Mouse (Mus musculus): ENCODE measurements around the gene Gse1. TPM values are rescaled to one million over a fixed set of nuclear protein-coding genes. Genes with fewer than 3 reads are reported as not detected.
A peak's percentile ranks its signal among the peaks of the same experiment; 100 is the strongest.

Gene Gse1
- polyA plus RNA-seq, 1 experiment = 14.7 TPM

GRCm38 (mm10) chr8:120506562-120506961 lies 278.3 kb downstream of the Gse1 start:
- peaks cover 26% of the 10 kb centered on the region for H3K79me2 ChIP-seq (ENCODE audit: control insufficient read depth, insufficient read depth)
- no peak overlapping the region for H3K4me2 ChIP-seq (ENCODE audit: low read depth)
- no peak overlapping the region for H3ac ChIP-seq (ENCODE audit: control insufficient read depth, insufficient read length)
- TF ChIP-seq MYOG (IDR thresholded peaks at IDR 0.05; ENCODE audit: control insufficient read depth in 1 of 3, insufficient read depth in 1 of 3, insufficient read length in 2 of 3, low read depth in 2 of 3) = peak in 1 of 3 experiments; percentile 3
- no peak for TF ChIP-seq REST (IDR thresholded peaks at IDR 0.05; ENCODE audit: insufficient read depth, insufficient read length)
- no peak for TF ChIP-seq USF1 (IDR thresholded peaks at IDR 0.05; ENCODE audit: low read depth)
- H3K4me3 ChIP-seq = no peak overlapping the region
- no peaks in the 10 kb centered on the region for H3K36me3 ChIP-seq (ENCODE audit: control insufficient read depth, insufficient read depth)
- H3K27me3 ChIP-seq (ENCODE audit: control insufficient read depth, insufficient read depth, insufficient read length) = no peaks in the 10 kb centered on the region

- Histone ChIP-seq H3K4me2 (ENCODE audit: low read depth) (no peak overlapping the region), H3K36me3 (ENCODE audit: control insufficient read depth, insufficient read depth) (no peaks in the 10 kb centered on the region), H3K27me3 (ENCODE audit: control insufficient read depth, insufficient read depth, insufficient read length) (no peaks in the 10 kb centered on the region), H3ac (ENCODE audit: control insufficient read depth, insufficient read length) (no peak overlapping the region), H3K79me2 (ENCODE audit: control insufficient read depth, insufficient read depth) (peaks cover 26% of the 10 kb centered on the region), H3K4me3 (no peak overlapping the region)
- TF ChIP-seq MYOG (IDR thresholded peaks at IDR 0.05; ENCODE audit: control insufficient read depth in 1 of 3, insufficient read depth in 1 of 3, insufficient read length in 2 of 3, low read depth in 2 of 3) (no peak), CEBPB (IDR thresholded peaks at IDR 0.05; ENCODE audit: insufficient read depth, poor library complexity, severe bottlenecking) (no peak), POLR2AphosphoS2 (IDR thresholded peaks at IDR 0.05; ENCODE audit: insufficient read length, low read depth) (no peak), REST (IDR thresholded peaks at IDR 0.05; ENCODE audit: insufficient read depth, insufficient read length) (no peak), MYOD1 (IDR thresholded peaks at IDR 0.05; ENCODE audit: control insufficient read depth in 1 of 3, insufficient read length in 2 of 3, low read depth in 2 of 3) (no peak), MAX (IDR thresholded peaks at IDR 0.05; ENCODE audit: low read depth) (no peak), SRF (IDR thresholded peaks at IDR 0.05; ENCODE audit: control insufficient read depth, insufficient read length, low read depth) (no peak), E2F4 (IDR thresholded peaks at IDR 0.05; ENCODE audit: insufficient read depth) (no peak), TCF3 (IDR thresholded peaks at IDR 0.05; ENCODE audit: insufficient read length, low read depth) (no peak), USF1 (IDR thresholded peaks at IDR 0.05; ENCODE audit: low read depth) (no peak), POLR2A (IDR thresholded peaks at IDR 0.05; ENCODE audit: insufficient read length, low read depth) (no peak), TCF12 (IDR thresholded peaks at IDR 0.05; ENCODE audit: insufficient read depth, poor library complexity, severe bottlenecking) (no peak)
Observed at GRCm38 (mm10) chr8:120507290-120507689, 279.0 kb downstream of the Gse1 start.

- Histone ChIP-seq H3ac (ENCODE audit: control insufficient read depth, insufficient read length) (no peak overlapping the region), H3K4me2 (ENCODE audit: low read depth) (no peak overlapping the region), H3K36me3 (ENCODE audit: control insufficient read depth, insufficient read depth) (no peaks in the 10 kb centered on the region), H3K79me2 (ENCODE audit: control insufficient read depth, insufficient read depth) (peaks cover 21% of the 10 kb centered on the region), H3K4me3 (no peak overlapping the region), H3K27me3 (ENCODE audit: control insufficient read depth, insufficient read depth, insufficient read length) (no peaks in the 10 kb centered on the region)
- TF ChIP-seq POLR2AphosphoS2 (IDR thresholded peaks at IDR 0.05; ENCODE audit: insufficient read length, low read depth) = no peak
- no peak for TF ChIP-seq E2F4 (IDR thresholded peaks at IDR 0.05; ENCODE audit: insufficient read depth)
- no peak for TF ChIP-seq TCF3 (IDR thresholded peaks at IDR 0.05; ENCODE audit: insufficient read length, low read depth)
- TF ChIP-seq TCF12 (IDR thresholded peaks at IDR 0.05; ENCODE audit: insufficient read depth, poor library complexity, severe bottlenecking) = no peak
- no peak for TF ChIP-seq SRF (IDR thresholded peaks at IDR 0.05; ENCODE audit: control insufficient read depth, insufficient read length, low read depth)
Observed at GRCm38 (mm10) chr8:120509136-120510034, 281.1 kb downstream of the Gse1 start.

- Histone ChIP-seq H3K36me3 (ENCODE audit: control insufficient read depth, insufficient read depth) (no peaks in the 10 kb centered on the region), H3K4me2 (ENCODE audit: low read depth) (no peak overlapping the region), H3K27me3 (ENCODE audit: control insufficient read depth, insufficient read depth, insufficient read length) (no peaks in the 10 kb centered on the region), H3ac (ENCODE audit: control insufficient read depth, insufficient read length) (no peak overlapping the region), H3K4me3 (no peak overlapping the region), H3K79me2 (ENCODE audit: control insufficient read depth, insufficient read depth) (peaks cover 21% of the 10 kb centered on the region)
- no peak for TF ChIP-seq TCF12 (IDR thresholded peaks at IDR 0.05; ENCODE audit: insufficient read depth, poor library complexity, severe bottlenecking)
- no peak for TF ChIP-seq E2F4 (IDR thresholded peaks at IDR 0.05; ENCODE audit: insufficient read depth)
- TF ChIP-seq SRF (IDR thresholded peaks at IDR 0.05; ENCODE audit: control insufficient read depth, insufficient read length, low read depth) = no peak
- no peak for TF ChIP-seq POLR2A (IDR thresholded peaks at IDR 0.05; ENCODE audit: insufficient read length, low read depth)
- no peak for TF ChIP-seq POLR2AphosphoS2 (IDR thresholded peaks at IDR 0.05; ENCODE audit: insufficient read length, low read depth)
- TF ChIP-seq REST (IDR thresholded peaks at IDR 0.05; ENCODE audit: insufficient read depth, insufficient read length) = no peak
- no peak for TF ChIP-seq MYOG (IDR thresholded peaks at IDR 0.05; ENCODE audit: control insufficient read depth in 1 of 3, insufficient read depth in 1 of 3, insufficient read length in 2 of 3, low read depth in 2 of 3)
- no peak for TF ChIP-seq TCF3 (IDR thresholded peaks at IDR 0.05; ENCODE audit: insufficient read length, low read depth)
- TF ChIP-seq MAX (IDR thresholded peaks at IDR 0.05; ENCODE audit: low read depth) = no peak
- TF ChIP-seq CEBPB (IDR thresholded peaks at IDR 0.05; ENCODE audit: insufficient read depth, poor library complexity, severe bottlenecking) = no peak
- TF ChIP-seq USF1 (IDR thresholded peaks at IDR 0.05; ENCODE audit: low read depth) = no peak
- TF ChIP-seq MYOD1 (IDR thresholded peaks at IDR 0.05; ENCODE audit: control insufficient read depth in 1 of 3, insufficient read length in 2 of 3, low read depth in 2 of 3) = no peak
Observed at GRCm38 (mm10) chr8:120510035-120510416, 281.8 kb downstream of the Gse1 start.

Measured in myocyte (in vitro differentiated cells).